Mouse (Mus musculus): ENCODE results near the gene Znrf3.
"Not testable (repeated sequence)": the region's sequence is repeated elsewhere in the genome, so short reads cannot be mapped to it uniquely, and the experiment has no call there.

The Znrf3 gene

GRCm38 (mm10) chr11:5444599-5445451 is at the start of gene Znrf3:
Znrf3 (minus strand) TSS chr11:5444847.
- peak; percentile 92 to 98 for DNase-seq

GRCm38 (mm10) chr11:5493869-5494268 is 49.2 kb upstream of the Znrf3 start:
- DNase-seq = no peak

DNA sequence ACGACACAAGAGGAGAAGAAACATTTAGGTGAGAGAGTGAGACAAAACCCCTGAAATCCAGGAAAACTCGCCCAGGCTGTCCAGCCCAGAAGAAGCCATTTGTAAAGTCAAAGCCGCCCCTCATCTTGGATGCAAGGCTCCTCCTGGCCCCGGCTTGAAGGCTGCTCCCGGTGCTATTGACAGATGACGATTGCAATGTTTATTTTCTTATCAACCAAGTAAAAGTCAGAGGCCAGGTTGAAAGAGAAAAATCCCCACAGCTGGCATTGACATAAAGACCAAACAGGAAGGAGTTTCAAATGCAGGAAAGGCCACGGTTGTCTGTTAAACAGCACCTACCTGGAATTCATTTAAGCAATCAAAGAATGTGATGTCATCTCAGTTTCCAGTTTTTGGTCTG is 47.3 kb upstream of the Znrf3 start:
- DNase-seq = no peak

- DNase-seq = no peak
Measured at GRCm38 (mm10) chr11:5490989-5491656, 46.5 kb upstream of the Znrf3 start.

DNA sequence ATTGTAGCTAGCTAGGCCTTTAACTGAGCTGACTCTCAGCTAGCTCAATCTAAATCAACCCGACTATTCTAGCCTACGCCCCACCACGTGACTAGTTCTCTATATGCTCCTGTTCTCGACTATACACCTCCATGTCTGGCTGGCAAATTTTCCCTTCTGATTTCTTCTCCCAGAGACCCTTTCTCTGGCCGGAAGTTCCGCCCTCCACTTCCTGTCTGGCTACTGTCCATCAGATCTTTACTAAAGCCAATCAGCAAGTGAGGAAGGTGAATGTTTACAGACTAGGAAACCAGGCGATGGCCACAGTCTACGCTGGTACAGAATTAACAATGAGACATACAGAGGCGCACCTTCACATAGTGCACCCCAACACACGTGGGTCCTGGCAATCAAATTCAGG is 44.8 kb upstream of the Znrf3 start:
- not testable (repeated sequence) for DNase-seq

GRCm38 (mm10) chr11:5485193-5486011 is 40.8 kb upstream of the Znrf3 start:
- peak; percentile 91 to 93 for DNase-seq

DNA sequence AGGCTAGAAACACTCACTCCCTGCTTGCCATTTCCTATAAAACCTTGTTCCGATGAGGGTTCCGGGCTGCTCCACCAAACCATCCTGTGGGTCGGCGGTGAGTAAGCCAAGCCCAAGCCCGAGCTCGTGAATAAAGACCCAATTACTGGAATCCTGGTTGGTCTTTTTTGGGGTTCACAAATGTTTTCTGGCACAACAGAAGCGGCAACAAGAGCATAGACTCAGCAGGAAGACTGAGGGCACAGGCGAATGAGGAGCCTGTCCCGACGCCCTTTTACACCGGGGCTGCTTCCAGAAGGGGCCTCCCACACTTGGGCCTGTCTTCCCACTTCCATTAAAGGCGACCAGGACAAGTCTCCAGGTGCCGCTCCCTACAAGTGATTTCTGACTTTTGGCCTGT is 37.9 kb upstream of the Znrf3 start:
- no peak for DNase-seq

DNA sequence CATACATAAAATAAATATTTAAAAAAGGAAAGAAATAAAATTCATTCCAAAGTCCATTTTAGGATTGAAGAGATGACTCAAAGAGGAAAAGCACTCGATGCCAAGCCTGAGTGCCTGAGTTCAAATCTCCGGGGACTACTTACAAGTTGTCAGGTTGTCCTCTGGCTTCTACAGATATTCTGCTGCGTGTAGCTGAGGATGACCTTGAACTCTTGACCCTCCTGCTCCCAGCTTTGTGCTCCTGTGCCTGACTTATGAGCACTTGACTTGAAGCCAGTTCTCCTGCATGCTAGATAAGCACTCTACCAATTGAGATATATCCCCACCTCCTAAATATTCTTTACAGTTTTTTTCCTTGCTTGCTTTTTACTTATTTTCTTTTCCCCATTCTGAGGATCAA is 34.2 kb upstream of the Znrf3 start:
- DNase-seq = no peak

- peak; percentile 9 to 25 for DNase-seq
Measured at GRCm38 (mm10) chr11:5478193-5478592, 33.5 kb upstream of the Znrf3 start.

- no peak for DNase-seq
Measured at GRCm38 (mm10) chr11:5476806-5477205, 32.2 kb upstream of the Znrf3 start.

GRCm38 (mm10) chr11:5475556-5476118 is 31.0 kb upstream of the Znrf3 start:
- DNase-seq = not testable (repeated sequence)

GRCm38 (mm10) chr11:5474130-5474529 is 29.5 kb upstream of the Znrf3 start:
- DNase-seq = peak; percentile 64 to 80

- no peak for DNase-seq
Measured at GRCm38 (mm10) chr11:5470055-5470454, 25.4 kb upstream of the Znrf3 start.

- DNase-seq = peak; percentile 43 to 80
Measured at GRCm38 (mm10) chr11:5469084-5469483, 24.4 kb upstream of the Znrf3 start.

DNA sequence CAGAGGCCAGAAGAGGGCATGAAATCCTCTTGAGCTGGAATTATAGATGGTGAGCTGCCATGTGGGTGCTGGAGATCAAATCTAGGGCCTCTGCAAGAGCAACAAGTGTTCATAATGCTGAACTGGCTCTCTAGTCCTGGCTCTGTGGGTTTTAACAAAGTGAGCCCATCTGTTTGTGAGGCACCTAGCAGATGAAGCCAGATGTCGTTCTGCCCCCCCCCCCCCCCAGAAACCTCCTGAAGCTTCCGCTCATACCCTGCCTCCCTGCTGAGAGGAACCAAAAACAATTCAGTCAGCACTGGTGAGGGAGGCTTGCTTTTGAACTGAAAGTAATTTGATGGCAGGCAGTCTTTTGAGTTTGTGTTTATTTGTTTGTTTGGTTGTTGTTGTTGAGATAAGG is 23.8 kb upstream of the Znrf3 start:
- DNase-seq = no peak

DNA sequence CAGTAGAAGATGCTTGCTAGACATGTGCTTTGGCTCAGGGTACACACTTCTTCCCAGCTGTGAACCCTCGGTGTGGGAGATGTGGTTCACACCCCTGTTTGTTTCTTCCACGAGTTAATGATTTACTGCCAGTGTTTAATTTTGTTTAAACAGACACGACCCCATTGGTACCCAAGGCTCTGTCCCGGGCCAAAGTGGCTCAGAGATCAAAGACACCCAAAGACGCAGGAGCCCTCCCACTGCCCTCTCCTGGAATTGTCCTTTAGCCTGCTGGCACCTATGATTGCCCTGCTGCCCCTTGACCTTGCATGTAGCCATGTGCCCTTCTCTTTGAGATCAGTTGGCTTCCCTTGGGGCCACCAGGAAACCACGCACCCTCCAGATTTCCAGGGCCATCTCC is 7.3 kb upstream of the Znrf3 start:
- peak; percentile 57 to 65 for DNase-seq

GRCm38 (mm10) chr11:5451341-5451740 is 6.7 kb upstream of the Znrf3 start:
- peak in 1 of 2 experiments; percentile 32 for DNase-seq

DNA sequence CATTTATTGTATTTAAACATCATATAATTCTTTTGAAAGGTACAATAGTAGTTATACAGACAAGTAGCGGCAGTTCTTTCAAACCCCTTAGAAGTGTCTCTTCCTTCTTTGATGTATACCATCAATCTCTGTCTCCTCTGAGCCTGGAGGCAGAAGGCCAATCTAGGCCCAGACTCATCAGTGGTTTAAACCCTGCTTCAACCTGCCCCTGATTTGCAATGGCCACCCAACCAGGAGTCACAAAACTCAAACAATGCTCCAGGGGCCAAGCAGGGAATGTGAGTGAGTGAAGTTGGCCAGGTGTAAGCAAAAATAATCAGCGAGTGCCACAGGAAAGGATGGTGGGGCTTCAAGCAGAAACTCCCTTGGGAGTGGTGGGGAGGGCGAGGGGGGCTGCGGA is 6.1 kb upstream of the Znrf3 start:
- no peak for DNase-seq

DNA sequence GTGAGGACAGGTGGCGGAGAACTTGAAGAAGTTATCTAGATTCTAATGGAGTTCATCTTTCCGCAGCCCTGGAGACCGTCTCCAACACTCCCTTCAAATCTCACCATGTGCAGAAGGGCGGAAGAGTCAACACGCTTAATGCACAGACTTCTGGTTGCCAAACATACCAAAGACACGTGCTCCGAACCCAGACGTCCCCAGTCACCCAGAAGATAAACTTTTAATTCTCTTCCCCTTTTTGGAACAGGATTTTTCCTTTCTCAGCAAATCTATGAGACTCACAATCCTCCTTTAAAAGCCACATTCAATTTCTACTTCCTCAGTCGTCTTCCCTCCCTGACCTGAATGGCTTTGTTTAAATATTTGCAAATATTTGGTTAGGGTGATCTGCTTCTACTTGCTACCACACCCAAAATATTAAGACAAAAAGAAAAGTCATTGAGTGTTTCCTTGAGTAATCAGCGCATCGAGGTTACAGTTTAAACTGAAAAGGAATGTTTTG is 856 bp upstream of the Znrf3 start:
- DNase-seq = no peak

DNA sequence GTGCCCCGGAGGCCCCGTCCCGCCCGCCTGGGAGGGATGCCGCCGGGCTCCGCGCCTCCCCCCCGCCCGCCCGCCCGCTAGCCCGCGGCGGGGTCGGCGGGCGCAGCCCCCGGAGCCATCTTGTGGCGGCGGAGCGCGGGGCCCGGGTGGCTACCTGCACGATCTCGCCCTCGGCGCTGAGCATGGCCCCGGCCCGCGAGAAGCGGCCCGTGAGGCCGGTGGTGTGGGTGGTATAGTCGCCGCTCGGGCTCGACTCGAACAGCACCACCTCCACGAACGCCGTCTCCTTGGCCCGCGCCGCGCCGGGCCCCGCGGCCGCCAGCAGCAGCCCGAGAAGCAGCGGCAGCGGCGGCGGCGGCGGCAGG is 431 bp downstream of the Znrf3 start:
- DNase-seq = peak; percentile 39 to 61

- DNase-seq = peak; percentile 42 to 56
Measured at GRCm38 (mm10) chr11:5443511-5444233, 975 bp downstream of the Znrf3 start.

DNA sequence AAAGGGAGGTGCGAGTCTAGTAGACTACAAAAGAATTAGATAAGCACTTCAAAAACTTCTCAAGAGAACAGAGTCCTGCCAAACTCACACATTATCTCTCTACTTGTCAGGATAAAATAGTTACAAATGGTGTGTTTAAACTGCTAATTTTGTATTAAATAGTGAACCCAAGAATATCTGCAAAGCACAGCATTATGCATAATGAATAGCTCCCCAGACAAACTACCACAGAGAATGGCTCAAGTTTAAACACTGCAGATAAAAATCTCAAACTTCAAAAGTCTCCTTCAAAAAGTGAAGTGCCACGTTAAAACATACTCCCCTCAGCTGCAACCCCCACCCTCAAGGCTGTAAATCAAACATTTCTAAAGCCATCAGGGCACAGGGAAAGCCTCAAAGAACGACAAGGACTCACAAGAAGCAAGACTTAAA is 2.0 kb downstream of the Znrf3 start:
- DNase-seq = no peak

Measured in kidney, postnatal 36 days (tissue).